Mouse (Mus musculus) lung, postnatal 36 days (tissue): Measurements from ENCODE around the gene Dennd4b.
"Not testable (repeated sequence)": the region's sequence is repeated elsewhere in the genome, so short reads cannot be mapped to it uniquely, and the experiment has no call there.

Experiments used
- DNase-seq: peaks from one replicate; pipeline ENCODE4 v3.0.0; 2022; ENCODE audit warnings: mixed read lengths

Gene Dennd4b

GRCm38 (mm10) chr3:90280708-90281107 lies 15.7 kb downstream of the Dennd4b start:
- DNase-seq, result no peak

- no peak for DNase-seq
Observed at GRCm38 (mm10) chr3:90284150-90284549, 19.2 kb downstream of the Dennd4b start.

GRCm38 (mm10) chr3:90289403-90289802 lies 24.4 kb downstream of the Dennd4b start:
- DNase-seq, result not testable (repeated sequence)

GRCm38 (mm10) chr3:90290602-90291001 lies 25.6 kb downstream of the Dennd4b start:
- DNase-seq, result no peak

GRCm38 (mm10) chr3:90291982-90292344 lies 27.0 kb downstream of the Dennd4b start:
- no peak for DNase-seq

- DNase-seq, result peak; percentile 100
Observed at GRCm38 (mm10) chr3:90292345-90293275, 27.6 kb downstream of the Dennd4b start, which contains the start of gene Gatad2b. TSS of gene Gatad2b (plus strand) at chr3:90293178.

- DNase-seq, result peak; percentile 74
Observed at GRCm38 (mm10) chr3:90293352-90294063, 28.5 kb downstream of the Dennd4b start.

GRCm38 (mm10) chr3:90294064-90294440 lies 29.1 kb downstream of the Dennd4b start:
- no peak for DNase-seq

GRCm38 (mm10) chr3:90294651-90295050 lies 29.7 kb downstream of the Dennd4b start:
- DNase-seq, result no peak

GRCm38 (mm10) chr3:90305801-90306200 lies 40.8 kb downstream of the Dennd4b start:
- no peak for DNase-seq

GRCm38 (mm10) chr3:90309589-90309988 lies 44.6 kb downstream of the Dennd4b start:
- DNase-seq, result no peak

GRCm38 (mm10) chr3:90313367-90313766 lies 48.4 kb downstream of the Dennd4b start:
- DNase-seq, result peak; percentile 34

- DNase-seq, result no peak
Observed at GRCm38 (mm10) chr3:90314241-90314640, 49.3 kb downstream of the Dennd4b start.

GRCm38 (mm10) chr3:90322289-90322688 lies 57.3 kb downstream of the Dennd4b start:
- no peak for DNase-seq

- DNase-seq, result peak; percentile 90
Observed at GRCm38 (mm10) chr3:90323119-90323518, 58.1 kb downstream of the Dennd4b start.
